Mouse (Mus musculus) gastrocnemius, adult 2 months (tissue): ENCODE results near the gene Slc4a5. TPM values are rescaled to one million over a fixed set of nuclear protein-coding genes. Genes with fewer than 3 reads are reported as not detected.

ENCODE experiments used
- DNase-seq: peaks from one replicate; pipeline ENCODE4 v3.0.0; 2022
- H3K27ac ChIP-seq: fragments of 200-600 bp; 2 replicates; pipeline ENCODE4 v1.8.1; 2022; ENCODE audit warnings: mild to moderate bottlenecking
- H3K4me3 ChIP-seq: fragments of 200-600 bp; 2 replicates; pipeline ENCODE4 v1.8.1; 2022; ENCODE audit warnings: mild to moderate bottlenecking, moderate library complexity
- CTCF ChIP-seq: fragments of 200-600 bp; IDR thresholded peaks from 2 replicates; pipeline ENCODE4 v1.8.1; 2022; ENCODE audit warnings: antibody characterized with exemption, mild to moderate bottlenecking, moderate library complexity
- intact Hi-C: fragments of 180-260 bp; cut with DNase I; formaldehyde crosslinking; loops from one replicate; pipeline ENCODE4 v1.15.1; 2025
- total RNA-seq, 2 experiments: library from RNA; stranded (reverse); gene quantifications; 2 replicates each; pipeline ENCODE4 v1.2.3; 2021

Gene Slc4a5
- total RNA-seq, 2 experiments from 2014 or later: not detected

- 0 out of 2 replicates have a peak overlapping the region, but pooled peaks have one; percentile 91 for H3K4me3 ChIP-seq
- DNase-seq: no peak
- intact Hi-C loops: no loop called here
- no peak for TF ChIP-seq CTCF
- H3K27ac ChIP-seq: no peak overlapping the region
These were observed 131.3 kb downstream of the Slc4a5 start for GRCm38 (mm10) chr6:83350851-83351405.

- DNase-seq: no peak
- Histone ChIP-seq H3K4me3 (no peak overlapping the region), H3K27ac (no peak overlapping the region)
- no peak for TF ChIP-seq CTCF
- intact Hi-C loops: no loop called here
These were observed 132.0 kb downstream of the Slc4a5 start for GRCm38 (mm10) chr6:83351490-83352160.

GRCm38 (mm10) chr6:83352666-83353410 lies 133.2 kb downstream of the Slc4a5 start:
- H3K4me3 ChIP-seq: no peak overlapping the region
- no peak for DNase-seq
- H3K27ac ChIP-seq: no peak overlapping the region
- intact Hi-C loops: no loop called here
- no peak for TF ChIP-seq CTCF

Other genes starting within 250 kb of the Slc4a5 start
- 1 to 10 TPM; 1.3 to 4.1 TPM for gene Dok1, start 186.4 kb upstream of the Slc4a5 start, total RNA-seq
- 1 to 10 TPM; 2.1 to 3.5 TPM for gene Loxl3, start 185.7 kb upstream of the Slc4a5 start, total RNA-seq
- gene Aup1, start 165.3 kb upstream of the Slc4a5 start, total RNA-seq: 100 to 1,000 TPM in 1 of 2 experiments, 10 to 100 TPM in 1; 94.5 to 101 TPM
- gene Htra2, start 164.6 kb upstream of the Slc4a5 start, total RNA-seq: 10 to 100 TPM; 14.1 to 21.5 TPM
- 1 to 10 TPM in 1 of 2 experiments, under 1 TPM in 1; 0.20 to 1.1 TPM for gene Dqx1, start 162.0 kb upstream of the Slc4a5 start, total RNA-seq
- gene Tlx2, start 149.5 kb upstream of the Slc4a5 start, total RNA-seq: not detected
- 1 to 10 TPM; 8.2 to 8.7 TPM for gene Pcgf1, start 142.0 kb upstream of the Slc4a5 start, total RNA-seq
- under 1 TPM in 1 of 2 experiments, not detected in 1; 0.31 TPM for gene Lbx2, start 133.5 kb upstream of the Slc4a5 start, total RNA-seq
- gene Ccdc142, start 118.2 kb upstream of the Slc4a5 start, total RNA-seq: under 1 TPM; 0.61 to 0.70 TPM
- 1 to 10 TPM; 1.0 to 1.2 TPM for gene Gm42688, start 118.2 kb upstream of the Slc4a5 start, total RNA-seq
- 100 to 1,000 TPM in 1 of 2 experiments, 10 to 100 TPM in 1; 94.7 to 121 TPM for gene Mrpl53, start 110.8 kb upstream of the Slc4a5 start, total RNA-seq
- 1 to 10 TPM; 4.7 to 6.6 TPM for gene Mogs, start 104.3 kb upstream of the Slc4a5 start, total RNA-seq
- 10 to 100 TPM; 43.3 to 45.6 TPM for gene Wbp1, start 98.3 kb upstream of the Slc4a5 start, total RNA-seq
- 10 to 100 TPM; 13.7 to 16.3 TPM for gene Ino80b, start 94.4 kb upstream of the Slc4a5 start, total RNA-seq
- gene Rtkn, start 84.4 kb upstream of the Slc4a5 start, total RNA-seq: 10 to 100 TPM; 12.2 to 15.3 TPM
- gene Wdr54, start 63.4 kb upstream of the Slc4a5 start, total RNA-seq: 1 to 10 TPM in 1 of 2 experiments, under 1 TPM in 1; 0.84 to 1.1 TPM
- under 1 TPM in 1 of 2 experiments, not detected in 1; 0.11 TPM for gene 1700003E16Rik, start 63.4 kb upstream of the Slc4a5 start, total RNA-seq
- gene Dctn1, start 53.9 kb upstream of the Slc4a5 start, total RNA-seq: 100 to 1,000 TPM; 129 to 139 TPM
- 1 to 10 TPM; 3.0 to 4.2 TPM for gene Mthfd2, start 106.1 kb downstream of the Slc4a5 start, total RNA-seq
- 10 to 100 TPM in 1 of 2 experiments, 1 to 10 TPM in 1; 7.4 to 12.6 TPM for gene Mob1a, start 106.2 kb downstream of the Slc4a5 start, total RNA-seq
- 100 to 1,000 TPM; 245 to 263 TPM for gene Bola3, start 129.3 kb downstream of the Slc4a5 start, total RNA-seq
- gene Tet3, start 239.3 kb downstream of the Slc4a5 start, total RNA-seq: 10 to 100 TPM; 16.4 to 18.0 TPM